Mouse (Mus musculus) c-Kit-negative CD71-positive TER-119-positive erythroid progenitor cells, embryonic 14.5 days (primary cell): Measurements from ENCODE around the gene Far2.

ENCODE experiments used
- DNase-seq: peaks from one replicate; pipeline ENCODE4 v3.0.0-alpha.2; 2013; ENCODE audit warnings: low read depth, low spot score

Far2 gene

GRCm38 (mm10) chr6:148218235-148219076 lies 171.4 kb downstream of the Far2 start:
- DNase-seq, result no peak

- no peak for DNase-seq
Measured at GRCm38 (mm10) chr6:148222686-148223085, 175.6 kb downstream of the Far2 start.

- no peak for DNase-seq
Measured at GRCm38 (mm10) chr6:148227542-148227941, 180.5 kb downstream of the Far2 start.
